Mouse (Mus musculus): ENCODE measurements around the gene Supt5.

Supt5 gene

GRCm38 (mm10) chr7:28353267-28353666 is 14.7 kb upstream of the Supt5 start:
- peak; percentile 39 for DNase-seq (ENCODE audit: low read depth, low spot score)

GRCm38 (mm10) chr7:28351676-28352191 is 13.2 kb upstream of the Supt5 start:
- DNase-seq (ENCODE audit: low read depth, low spot score) = no peak

GRCm38 (mm10) chr7:28350155-28350883 is 11.8 kb upstream of the Supt5 start, which contains the start of gene Rps16:
Gene Rps16 (plus strand): TSS chr7:28350652.
- DNase-seq (ENCODE audit: low read depth, low spot score) = peak; percentile 99

GRCm38 (mm10) chr7:28348601-28349000 is 10.1 kb upstream of the Supt5 start:
- DNase-seq (ENCODE audit: low read depth, low spot score) = no peak

- DNase-seq (ENCODE audit: low read depth, low spot score) = no peak
Measured at GRCm38 (mm10) chr7:28347746-28348145, 9.2 kb upstream of the Supt5 start.

GRCm38 (mm10) chr7:28344637-28345036 is 6.1 kb upstream of the Supt5 start:
- DNase-seq (ENCODE audit: low read depth, low spot score) = peak; percentile 92

- DNase-seq (ENCODE audit: low read depth, low spot score) = no peak
Measured at GRCm38 (mm10) chr7:28341381-28341780, 2.8 kb upstream of the Supt5 start.

GRCm38 (mm10) chr7:28339213-28339917 is 819 bp upstream of the Supt5 start:
- DNase-seq (ENCODE audit: low read depth, low spot score) = peak; percentile 81

GRCm38 (mm10) chr7:28335471-28335870 is 3.1 kb downstream of the Supt5 start:
- no peak for DNase-seq (ENCODE audit: low read depth, low spot score)

- DNase-seq (ENCODE audit: low read depth, low spot score) = no peak
Measured at GRCm38 (mm10) chr7:28334534-28334933, 4.0 kb downstream of the Supt5 start.

- DNase-seq (ENCODE audit: low read depth, low spot score) = no peak
Measured at GRCm38 (mm10) chr7:28328260-28328659, 10.3 kb downstream of the Supt5 start.

GRCm38 (mm10) chr7:28326457-28326856 is 12.1 kb downstream of the Supt5 start:
- DNase-seq (ENCODE audit: low read depth, low spot score) = peak; percentile 30

- DNase-seq (ENCODE audit: low read depth, low spot score) = no peak
Measured at GRCm38 (mm10) chr7:28325293-28325692, 13.3 kb downstream of the Supt5 start.

GRCm38 (mm10) chr7:28321974-28322720 is 16.4 kb downstream of the Supt5 start:
- no peak for DNase-seq (ENCODE audit: low read depth, low spot score)

- DNase-seq (ENCODE audit: low read depth, low spot score) = no peak
Measured at GRCm38 (mm10) chr7:28318714-28319113, 19.8 kb downstream of the Supt5 start.

GRCm38 (mm10) chr7:28318036-28318435 is 20.5 kb downstream of the Supt5 start:
- no peak for DNase-seq (ENCODE audit: low read depth, low spot score)

- peak; percentile 98 for DNase-seq (ENCODE audit: low read depth, low spot score)
Measured at GRCm38 (mm10) chr7:28311926-28312543, 26.5 kb downstream of the Supt5 start, which contains the start of gene Timm50. Gene Timm50 (minus strand): TSS chr7:28312072.

GRCm38 (mm10) chr7:28311151-28311925 is 27.2 kb downstream of the Supt5 start:
- peak; percentile 19 for DNase-seq (ENCODE audit: low read depth, low spot score)

- DNase-seq (ENCODE audit: low read depth, low spot score) = no peak
Measured at GRCm38 (mm10) chr7:28309737-28310136, 28.8 kb downstream of the Supt5 start.

- no peak for DNase-seq (ENCODE audit: low read depth, low spot score)
Measured at GRCm38 (mm10) chr7:28306216-28306615, 32.3 kb downstream of the Supt5 start.

- no peak for DNase-seq (ENCODE audit: low read depth, low spot score)
Measured at GRCm38 (mm10) chr7:28305641-28306040, 32.9 kb downstream of the Supt5 start.

All from CD4-positive, CD25-positive, alpha-beta regulatory T cell, adult 2 months (primary cell).